In genomic region chr2:66439764-66440471, GRCm38 (mm10) we compare ENCODE assay signal across 10 mouse cellular contexts. TPM values are rescaled to one million over a fixed set of nuclear protein-coding genes. Genes with fewer than 3 reads are reported as not detected.
A peak's percentile ranks its signal among the peaks of the same experiment; 100 is the strongest.
DNase-seq lines count a peak whose midpoint lies in the region; ATAC-seq lines count a peak whose summit lies in the region.
"Had no signal": no experiment of that assay in that cellular context is flagged by ENCODE, and none has a peak within 500 bp of the region (broad histone marks: within the 10 kb centered on the region; RNA-seq: fewer than 3 reads in every experiment).

No protein-coding gene starts in this region.

- peaks cover 4% of the 10 kb centered on the region; the same call in 1 of the 2 replicates for H3K4me1 ChIP-seq in heart, embryonic 11.5 days (ENCODE audit: control insufficient read depth, insufficient read depth, low read length)
- H3K4me1 ChIP-seq in forebrain, embryonic 10.5 days: peaks cover 16% of the 10 kb centered on the region
- H3K4me1 ChIP-seq: megakaryocyte, embryonic 14.5 days had no signal

- peak overlapping the region; percentile 17; the same call in 1 of the 2 replicates for H3K9ac ChIP-seq in heart, embryonic 11.5 days (ENCODE audit: low read depth, low read length)

- H3K4me2 ChIP-seq in heart, embryonic 11.5 days: peak overlapping the region; percentile 61

- 11% methylated on average over 21 of the region's 21 CpGs for WGBS in heart, embryonic 11.5 days (ENCODE audit: insufficient replicate concordance)
- WGBS in forebrain, embryonic 10.5 days: 6% methylated on average over 21 of the region's 21 CpGs

- H3K27me3 ChIP-seq in heart, embryonic 11.5 days (ENCODE audit: control insufficient read depth, insufficient read depth, low read length): no peaks in the 10 kb centered on the region
- H3K27me3 ChIP-seq in forebrain, embryonic 10.5 days (ENCODE audit: poor library complexity, severe bottlenecking): peaks cover 11% of the 10 kb centered on the region

- peak overlapping the region; percentile 30 for H3K4me3 ChIP-seq in heart, embryonic 11.5 days (ENCODE audit: low read depth, low read length)
- peak overlapping the region; percentile 49 for H3K4me3 ChIP-seq in forebrain, embryonic 10.5 days
- H3K4me3 ChIP-seq: megakaryocyte, embryonic 14.5 days had no signal

- H3K27ac ChIP-seq in heart, embryonic 11.5 days (ENCODE audit: low read depth, low read length): no peak overlapping the region
- H3K27ac ChIP-seq in forebrain, embryonic 10.5 days: no peak overlapping the region

- intact Hi-C loops in heart, postnatal 14 days (cut with DNase I): no loop called here

- no peak for ATAC-seq in heart, embryonic 11.5 days (replicated peaks; ENCODE audit: insufficient number of reproducible peaks, low FRiP score, low TSS enrichment)

- DNase-seq in heart, postnatal 14 days: no peak
- peak; percentile 79 for DNase-seq in ZHBTc4 (ENCODE audit: low read depth, low spot score)
- DNase-seq in forebrain, embryonic 10.5 days (ENCODE audit: extremely low spot score, low spot score): peak; percentile 40
- DNase-seq in layer of hippocampus, adult 9-11 months: peak; percentile 9
- DNase-seq in retina, embryonic 14.5 days (ENCODE audit: low spot score): peak; percentile 60
- DNase-seq in urinary bladder, adult 18-20 months (ENCODE audit: low spot score in 2 of 2): no peak
- DNase-seq in urinary bladder, postnatal 4 days (ENCODE audit: low spot score in 2 of 2): no peak

- no peaks in the 10 kb centered on the region for H3K9me3 ChIP-seq in heart, embryonic 11.5 days (replicated peaks; ENCODE audit: control insufficient read depth, low read length)
- H3K9me3 ChIP-seq in forebrain, embryonic 10.5 days: no peaks in the 10 kb centered on the region

- no peaks in the 10 kb centered on the region for H3K36me3 ChIP-seq in heart, embryonic 11.5 days (ENCODE audit: control insufficient read depth, insufficient read depth, low read length)
- no peaks in the 10 kb centered on the region for H3K36me3 ChIP-seq in forebrain, embryonic 10.5 days (replicated peaks)

RNA-seq across cellular contexts. Expression of gene Scn1a, which starts 0.7 kb away (rescaled TPM):
- polyA plus RNA-seq in heart, embryonic 11.5 days (2014; fragmentation: Nextera tagmentation; extraction: Ambion mirVana): 0.10 and 0.18 TPM in 2 replicates
- total RNA-seq in heart, postnatal 14 days (2021): under 1 TPM; 0.07 to 0.10 TPM
- 1.1 and 1.4 TPM in 2 replicates for polyA plus RNA-seq in forebrain, embryonic 10.5 days (2016; fragmentation: Nextera tagmentation; extraction: Ambion mirVana)
- total RNA-seq: common myeloid progenitor, adult 5-6 weeks had no signal

Comparison
In these comparisons a context has a peak if more than half of its experiments do, and no peak if none do; other contexts are left out.
1. DNase-seq: peak in ZHBTc4 (single experiment), forebrain, embryonic 10.5 days (single experiment), layer of hippocampus, adult 9-11 months (single experiment) and retina, embryonic 14.5 days (single experiment); none in heart, postnatal 14 days (0 of 2), urinary bladder, adult 18-20 months (0 of 2) and urinary bladder, postnatal 4 days (0 of 2).